Mouse (Mus musculus) kidney, postnatal 0 days (tissue): ENCODE measurements around the gene Epha3. TPM values are rescaled to one million over a fixed set of nuclear protein-coding genes. Genes with fewer than 3 reads are reported as not detected.

Experiments used
- ATAC-seq: fragments of 200-750 bp; cut with Nextera tagmentation; replicated peaks from 2 replicates; pipeline ENCODE4 v1.8.0; 2017; ENCODE audit warnings: low read depth, moderate number of reproducible peaks, moderate TSS enrichment, moderate library complexity; ENCODE audit not compliant: low FRiP score
- DNase-seq: peaks from one replicate; pipeline ENCODE4 v3.0.0-alpha.2; 2016; ENCODE audit warnings: low spot score
- H3K27ac ChIP-seq: fragments of 300-500 bp; sonication (generic); 2 replicates; pipeline ENCODE4 v1.5.1; 2014; ENCODE audit warnings: mild to moderate bottlenecking
- H3K27me3 ChIP-seq: fragments of 300-500 bp; sonication (generic); 2 replicates; pipeline ENCODE4 v1.6.1; 2014; ENCODE audit warnings: low read length, mixed read lengths; ENCODE audit not compliant: insufficient read depth
- H3K36me3 ChIP-seq: fragments of 300-500 bp; sonication (generic); 2 replicates; pipeline ENCODE4 v1.6.1; 2014; ENCODE audit warnings: low read length, mixed read lengths; ENCODE audit not compliant: insufficient read depth
- H3K4me1 ChIP-seq: fragments of 300-500 bp; sonication (generic); replicated peaks from 2 replicates; pipeline ENCODE4 v1.6.1; 2014; ENCODE audit warnings: antibody characterized with exemption, low read length, mixed read lengths; ENCODE audit not compliant: insufficient read depth
- H3K4me2 ChIP-seq: fragments of 300-500 bp; sonication (generic); 2 replicates; pipeline ENCODE4 v1.6.1; 2014; ENCODE audit warnings: mild to moderate bottlenecking, low read length, moderate library complexity, mixed read lengths
- H3K4me3 ChIP-seq: fragments of 300-500 bp; sonication (generic); replicated peaks from 2 replicates; pipeline ENCODE4 v1.5.1; 2014; ENCODE audit warnings: low read depth, low read length
- H3K9ac ChIP-seq: fragments of 300-500 bp; sonication (generic); 2 replicates; pipeline ENCODE4 v1.6.1; 2014; ENCODE audit warnings: low read depth, low read length
- H3K9me3 ChIP-seq: fragments of 300-500 bp; sonication (generic); replicated peaks from 2 replicates; pipeline ENCODE4 v1.6.1; 2016; ENCODE audit warnings: low read length, inconsistent platforms, mixed read lengths
- CTCF ChIP-seq: IDR thresholded peaks from 2 replicates; pipeline ENCODE4 v1.5.1; 2016; ENCODE audit warnings: antibody characterized with exemption, low read depth, mild to moderate bottlenecking, moderate library complexity
- WGBS: fragments of 180-500 bp; shearing (Covaris S2); extraction: QIAGEN DNeasy Blood & Tissue Kit; methylation state at CpG from one replicate; pipeline ENCODE4 v1.1.7; 2014; 5-methylcytosine and 5-hydroxymethylcytosine counted together
- polyA plus RNA-seq: library from polyadenylated mRNA; unstranded; fragments of >200 nt; fragmentation: Nextera tagmentation; extraction: Ambion mirVana; gene quantifications from 2 replicates; pipeline ENCODE4 v1.2.1, GENCODE M21; 2015

Epha3 gene
- polyA plus RNA-seq, 1 experiment from 2014 or later: 7.7 TPM

GRCm38 (mm10) chr16:63794292-63794691 is 69.7 kb downstream of the Epha3 start:
- no peak for TF ChIP-seq CTCF
- DNase-seq (no peak), ATAC-seq (no peak)
- H3K4me1 ChIP-seq: no peaks in the 10 kb centered on the region
- H3K9ac ChIP-seq: no peak overlapping the region
- WGBS: 90% methylated on average over 5 of the region's 5 CpGs
- H3K36me3 ChIP-seq: no peaks in the 10 kb centered on the region
- H3K9me3 ChIP-seq: no peaks in the 10 kb centered on the region
- H3K27me3 ChIP-seq: no peaks in the 10 kb centered on the region
- no peak overlapping the region for H3K27ac ChIP-seq
- no peak overlapping the region for H3K4me3 ChIP-seq
- H3K4me2 ChIP-seq: no peak overlapping the region

- H3K27me3 ChIP-seq: no peaks in the 10 kb centered on the region
- TF ChIP-seq CTCF: no peak
- H3K4me3 ChIP-seq: no peak overlapping the region
- no peak overlapping the region for H3K27ac ChIP-seq
- 78% methylated on average over 1 of the region's 1 CpGs for WGBS
- no peak for ATAC-seq
- H3K9ac ChIP-seq: no peak overlapping the region
- H3K4me2 ChIP-seq: no peak overlapping the region
- no peak for DNase-seq
- H3K4me1 ChIP-seq: no peaks in the 10 kb centered on the region
- H3K36me3 ChIP-seq: no peaks in the 10 kb centered on the region
- no peaks in the 10 kb centered on the region for H3K9me3 ChIP-seq
Measured at GRCm38 (mm10) chr16:63793805-63794204, 70.2 kb downstream of the Epha3 start.

- 53% methylated on average over 2 of the region's 2 CpGs for WGBS
- H3K4me3 ChIP-seq: no peak overlapping the region
- no peak for TF ChIP-seq CTCF
- ATAC-seq (no peak), DNase-seq (peak; percentile 14)
- no peaks in the 10 kb centered on the region for H3K27me3 ChIP-seq
- H3K36me3 ChIP-seq: no peaks in the 10 kb centered on the region
- no peak overlapping the region for H3K4me2 ChIP-seq
- no peak overlapping the region for H3K27ac ChIP-seq
- H3K4me1 ChIP-seq: no peaks in the 10 kb centered on the region
- H3K9me3 ChIP-seq: no peaks in the 10 kb centered on the region
- no peak overlapping the region for H3K9ac ChIP-seq
Measured at GRCm38 (mm10) chr16:63792084-63792483, 71.9 kb downstream of the Epha3 start.

GRCm38 (mm10) chr16:63783544-63783943 is 80.4 kb downstream of the Epha3 start:
- no peak overlapping the region for H3K4me3 ChIP-seq
- TF ChIP-seq CTCF: no peak
- no peaks in the 10 kb centered on the region for H3K36me3 ChIP-seq
- no peak overlapping the region for H3K27ac ChIP-seq
- WGBS: 59% methylated on average over 7 of the region's 7 CpGs
- no peak overlapping the region for H3K9ac ChIP-seq
- ATAC-seq (no peak), DNase-seq (no peak)
- peak overlapping the region; percentile 18; the same call in 1 of the 2 replicates for H3K4me2 ChIP-seq
- no peaks in the 10 kb centered on the region for H3K9me3 ChIP-seq
- H3K27me3 ChIP-seq: no peaks in the 10 kb centered on the region
- no peaks in the 10 kb centered on the region for H3K4me1 ChIP-seq

- H3K27ac ChIP-seq: no peak overlapping the region
- no peaks in the 10 kb centered on the region for H3K27me3 ChIP-seq
- no peak overlapping the region for H3K4me2 ChIP-seq
- DNase-seq (no peak), ATAC-seq (no peak)
- no peaks in the 10 kb centered on the region for H3K36me3 ChIP-seq
- no peak overlapping the region for H3K4me3 ChIP-seq
- H3K9me3 ChIP-seq: no peaks in the 10 kb centered on the region
- no peak overlapping the region for H3K9ac ChIP-seq
- 79% methylated on average over 1 of the region's 1 CpGs for WGBS
- H3K4me1 ChIP-seq: no peaks in the 10 kb centered on the region
- no peak for TF ChIP-seq CTCF
Measured at GRCm38 (mm10) chr16:63782101-63782500, 81.9 kb downstream of the Epha3 start.

- no peak for TF ChIP-seq CTCF
- DNase-seq (peak; percentile 12), ATAC-seq (no peak)
- Histone ChIP-seq H3K9me3 (no peaks in the 10 kb centered on the region), H3K4me1 (no peaks in the 10 kb centered on the region), H3K9ac (no peak overlapping the region), H3K27me3 (no peaks in the 10 kb centered on the region), H3K4me3 (no peak overlapping the region), H3K27ac (no peak overlapping the region), H3K4me2 (no peak overlapping the region), H3K36me3 (no peaks in the 10 kb centered on the region)
- 46% methylated on average over 5 of the region's 5 CpGs for WGBS
Measured at GRCm38 (mm10) chr16:63780151-63780550, 83.8 kb downstream of the Epha3 start.

- Histone ChIP-seq H3K36me3 (no peaks in the 10 kb centered on the region), H3K9ac (no peak overlapping the region), H3K4me2 (no peak overlapping the region), H3K27me3 (no peaks in the 10 kb centered on the region), H3K4me1 (no peaks in the 10 kb centered on the region), H3K4me3 (no peak overlapping the region), H3K9me3 (no peaks in the 10 kb centered on the region), H3K27ac (no peak overlapping the region)
- no peak for ATAC-seq
- no peak for TF ChIP-seq CTCF
- 33% methylated on average over 1 of the region's 1 CpGs for WGBS
- no peak for DNase-seq
Measured at GRCm38 (mm10) chr16:63777811-63778210, 86.2 kb downstream of the Epha3 start.
